Mouse (Mus musculus) c-Kit-negative CD71-positive TER-119-positive erythroid progenitor cells, embryonic 14.5 days (primary cell): Measurements from ENCODE around the gene Cmtm2a.
"Not testable (repeated sequence)": the region's sequence is repeated elsewhere in the genome, so short reads cannot be mapped to it uniquely, and the experiment has no call there.

Source experiments
- DNase-seq: peaks from one replicate; pipeline ENCODE4 v3.0.0-alpha.2; 2013; ENCODE audit warnings: low read depth, low spot score

The Cmtm2a gene

DNA sequence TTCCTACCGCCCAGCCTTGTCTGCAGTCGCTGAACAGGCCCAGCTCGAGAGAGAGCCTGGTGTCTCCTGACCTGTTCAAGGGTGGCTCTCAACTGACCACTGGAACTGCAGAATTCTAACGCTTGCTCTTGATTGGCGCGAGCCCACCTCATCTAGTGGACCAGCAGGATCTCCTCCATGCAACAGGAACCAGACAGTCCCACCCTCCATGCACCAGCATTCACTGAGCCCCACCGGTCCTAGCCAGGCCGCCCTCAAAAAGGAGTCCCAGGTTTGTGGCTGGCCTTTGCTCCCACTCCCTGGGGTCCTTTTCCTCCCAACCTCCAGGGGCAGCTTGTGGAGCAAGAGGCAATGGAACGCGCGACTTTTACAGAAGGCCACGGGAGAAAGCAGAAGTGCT lies at the start of gene Cmtm2a:
Cmtm2a (minus strand) TSS at position 101 of the 400 bp plus-strand sequence.
- not testable (repeated sequence) for DNase-seq

DNA sequence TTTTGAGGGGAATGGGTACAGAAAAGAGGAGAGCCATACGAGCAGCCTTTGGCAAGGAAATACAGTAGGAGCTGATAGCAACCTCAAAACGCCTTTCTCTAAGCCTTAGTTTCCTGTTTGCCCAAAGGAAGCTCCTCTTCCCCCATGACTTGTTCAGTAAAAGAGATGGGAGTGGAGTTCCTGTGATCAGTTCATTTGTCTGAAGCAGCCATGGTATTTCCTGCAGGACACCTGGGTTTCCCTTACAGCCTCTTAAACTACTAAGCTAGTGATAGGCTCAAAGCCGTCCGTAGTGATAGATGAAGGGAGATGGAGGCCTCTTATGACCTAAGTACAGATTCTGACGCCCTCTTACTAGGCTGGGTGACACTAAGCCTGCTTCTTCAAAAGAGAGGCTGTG lies 49.4 kb upstream of the Cmtm2a start:
- no peak for DNase-seq

DNA sequence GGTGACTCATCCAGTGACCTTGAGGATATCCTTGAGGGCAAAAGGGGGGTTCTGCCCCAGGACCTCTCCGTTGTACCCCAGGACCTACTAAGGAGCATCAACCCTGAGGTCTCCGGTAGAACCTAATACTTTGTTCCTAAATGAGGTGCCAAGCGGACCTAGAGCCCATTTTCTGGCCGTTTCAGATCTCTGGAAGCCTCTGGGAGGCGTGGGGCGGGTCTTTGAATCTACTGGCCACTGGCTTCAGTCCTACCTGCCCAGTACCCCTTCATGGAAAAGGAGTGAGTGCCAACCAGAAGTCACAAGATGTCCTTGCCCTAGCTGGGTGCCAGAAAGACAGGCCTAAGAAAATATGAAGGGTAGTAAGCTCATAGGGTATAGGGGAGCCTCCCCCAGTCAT lies 48.7 kb upstream of the Cmtm2a start:
- no peak for DNase-seq

DNA sequence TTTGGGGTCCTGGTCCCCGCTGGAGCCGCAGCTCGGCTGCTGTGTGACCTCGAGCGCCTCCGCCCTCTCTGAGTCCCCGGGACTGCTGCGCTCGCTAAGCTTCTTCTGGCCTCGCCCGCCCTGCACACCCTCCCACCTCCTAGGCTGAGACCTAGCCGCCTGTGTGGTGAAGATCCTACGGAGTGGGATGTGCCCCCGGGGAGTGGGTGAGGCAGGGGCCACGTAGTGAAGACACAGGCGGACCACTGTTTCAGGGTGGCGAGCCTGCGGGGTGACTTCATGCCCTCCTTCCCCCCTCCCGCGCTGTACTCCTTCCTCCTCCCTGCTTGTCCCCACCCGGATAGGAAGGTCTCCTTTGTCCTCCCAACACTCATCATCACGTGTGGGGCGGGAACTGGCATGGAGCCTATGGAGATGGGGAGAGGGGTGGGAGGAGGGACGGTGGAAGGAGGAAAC lies 48.2 kb upstream of the Cmtm2a start:
- no peak for DNase-seq

DNA sequence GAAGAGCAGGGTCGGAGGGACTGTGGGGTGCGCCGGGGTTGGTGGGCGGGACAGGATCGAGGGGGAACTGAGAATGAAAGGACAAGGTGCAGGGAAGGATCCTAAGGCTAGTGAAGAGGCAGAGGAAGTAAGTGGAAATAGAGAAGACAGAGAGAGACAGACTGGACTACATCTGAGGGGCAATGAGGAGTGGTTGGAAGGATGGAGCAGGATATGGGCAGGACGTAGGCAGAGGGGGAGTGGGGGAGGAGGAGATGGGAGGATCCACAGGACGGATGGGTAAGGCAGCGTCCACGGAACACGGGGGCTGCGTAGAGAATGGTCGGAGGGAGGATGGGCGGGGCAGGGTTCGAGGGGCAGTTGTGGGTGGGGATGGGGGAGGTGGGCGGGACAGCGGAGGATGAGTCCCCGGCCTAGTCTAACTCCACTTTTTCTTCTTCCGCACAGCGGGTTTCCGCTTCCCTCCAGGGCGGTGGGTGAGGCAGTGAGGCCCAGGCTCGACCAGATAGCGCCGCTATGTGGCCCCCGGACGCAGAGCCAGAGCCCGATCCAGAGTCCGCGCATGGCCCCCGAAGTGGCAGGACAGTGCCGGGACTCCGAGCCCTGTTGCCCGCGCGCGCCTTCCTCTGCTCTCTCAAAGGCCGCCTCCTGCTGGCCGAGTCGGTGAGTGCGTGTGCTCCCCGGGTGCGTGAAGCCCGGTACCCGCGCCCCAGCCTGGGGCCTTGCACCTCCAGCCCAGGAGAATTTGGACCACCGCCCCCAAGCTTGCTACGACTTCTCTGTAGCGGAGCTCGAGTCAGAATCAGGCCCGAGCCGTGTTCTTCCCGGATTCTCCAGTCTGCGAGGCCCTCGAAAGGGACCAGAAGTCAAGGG lies 47.5 kb upstream of the Cmtm2a start:
- no peak for DNase-seq

DNA sequence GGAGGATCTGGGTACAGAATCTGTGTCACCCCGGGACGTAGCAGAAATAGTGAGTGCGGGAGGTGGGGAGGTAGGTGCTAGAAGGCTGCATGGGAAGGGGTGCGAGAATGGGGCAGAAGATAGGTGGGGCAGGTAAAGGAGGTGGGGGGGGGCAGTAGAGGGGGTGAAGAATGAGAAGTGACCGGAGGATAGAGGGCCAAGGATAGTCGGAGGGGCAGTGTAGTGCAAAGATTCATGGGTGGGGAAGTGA lies 46.9 kb upstream of the Cmtm2a start:
- no peak for DNase-seq

DNA sequence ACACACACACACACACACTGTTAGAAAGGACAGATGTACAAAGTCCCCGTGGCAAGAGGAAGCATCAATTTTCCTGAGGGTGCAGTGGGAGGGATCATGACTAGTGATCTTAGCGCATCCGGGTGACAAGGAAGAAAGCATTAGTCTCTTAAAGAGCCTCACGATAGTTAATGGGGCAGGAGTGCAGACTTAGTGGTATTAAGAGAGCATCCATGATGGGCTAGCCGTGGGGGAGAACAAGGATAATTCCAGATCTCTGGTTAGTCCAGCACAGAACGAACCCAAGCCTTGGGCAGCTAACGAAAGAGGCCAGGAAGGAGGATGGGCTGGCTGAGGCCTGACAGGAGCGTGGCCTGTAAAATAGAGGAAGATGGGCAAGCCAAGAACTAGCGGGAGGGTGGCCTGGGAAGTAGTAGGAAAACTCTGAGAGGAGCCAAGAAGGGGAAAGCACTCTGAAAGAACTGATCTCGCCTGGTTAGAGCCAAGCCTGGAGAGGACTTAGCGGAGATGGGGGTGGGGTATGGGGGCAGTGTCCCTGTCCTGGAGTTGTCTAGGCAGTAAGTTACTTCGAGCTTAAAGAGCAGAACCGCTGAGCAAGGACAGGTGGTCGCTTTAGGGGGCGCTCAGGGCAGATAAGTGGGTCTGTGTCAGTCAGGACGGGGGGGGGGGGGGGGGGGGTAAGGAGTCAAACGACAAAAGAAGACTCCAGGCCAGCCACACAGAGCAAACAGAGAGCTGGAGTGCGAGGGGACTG lies 46.4 kb upstream of the Cmtm2a start, which contains the start of gene Cmtm3:
Cmtm3 (plus strand) TSS at position 182 of the 754 bp plus-strand sequence.
- DNase-seq: no peak

DNA sequence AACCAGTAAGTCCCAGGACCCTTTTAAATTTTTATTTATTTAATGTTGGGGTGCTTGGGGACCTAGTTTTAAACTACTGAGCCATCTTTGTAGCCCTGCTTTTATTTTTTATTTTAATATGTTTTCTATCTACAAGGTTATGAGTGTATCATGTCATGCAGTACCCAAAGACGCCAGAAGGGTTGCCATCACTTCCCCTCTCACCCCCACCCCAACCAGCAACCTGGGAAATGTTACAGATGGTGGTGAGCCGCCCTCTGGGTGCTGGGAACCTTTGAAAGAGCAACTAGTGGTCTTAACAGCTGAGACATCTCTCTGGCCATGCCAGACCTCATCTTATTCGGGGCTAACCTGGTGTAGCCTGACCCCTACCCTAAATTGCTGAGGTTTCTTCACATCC lies 44.9 kb upstream of the Cmtm2a start:
- no peak for DNase-seq

DNA sequence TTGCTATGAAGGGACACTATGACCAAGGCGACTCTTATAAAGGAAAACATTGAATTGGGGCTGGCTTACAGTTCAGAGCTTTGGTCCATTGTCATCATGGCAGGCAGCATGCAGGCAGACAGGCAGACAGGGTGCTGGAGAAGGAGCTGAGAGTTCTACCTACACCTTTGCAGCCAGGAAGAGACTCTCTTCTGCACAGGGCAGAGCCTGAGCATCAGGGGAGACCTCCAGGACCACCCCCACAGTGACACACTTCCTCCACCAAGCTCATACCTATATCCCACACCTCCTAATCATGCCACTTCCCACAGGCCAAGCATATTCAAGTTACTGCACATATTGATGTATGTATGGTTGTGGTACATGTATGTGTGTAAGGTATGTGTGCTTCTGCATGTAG lies 43.8 kb upstream of the Cmtm2a start:
- no peak for DNase-seq

DNA sequence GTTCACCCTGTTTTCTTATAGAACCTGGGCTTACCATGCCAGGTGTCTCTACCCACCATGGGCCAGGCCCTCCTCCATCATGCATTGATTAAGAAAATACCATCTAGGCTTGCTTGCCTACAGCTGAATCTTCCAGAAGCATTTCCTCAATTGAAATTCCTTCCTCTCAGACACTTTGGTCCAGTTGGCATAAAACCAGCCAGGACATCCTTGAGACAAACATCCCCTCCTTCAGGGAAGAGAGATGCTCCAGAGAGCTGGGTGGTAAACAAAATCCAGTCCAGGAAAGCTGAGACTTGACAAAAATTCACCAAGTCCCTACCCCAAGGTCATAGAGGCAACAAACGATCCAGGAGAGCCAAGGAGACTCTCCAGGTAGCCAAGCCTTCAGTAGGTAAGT lies 41.2 kb upstream of the Cmtm2a start:
- DNase-seq: no peak

DNA sequence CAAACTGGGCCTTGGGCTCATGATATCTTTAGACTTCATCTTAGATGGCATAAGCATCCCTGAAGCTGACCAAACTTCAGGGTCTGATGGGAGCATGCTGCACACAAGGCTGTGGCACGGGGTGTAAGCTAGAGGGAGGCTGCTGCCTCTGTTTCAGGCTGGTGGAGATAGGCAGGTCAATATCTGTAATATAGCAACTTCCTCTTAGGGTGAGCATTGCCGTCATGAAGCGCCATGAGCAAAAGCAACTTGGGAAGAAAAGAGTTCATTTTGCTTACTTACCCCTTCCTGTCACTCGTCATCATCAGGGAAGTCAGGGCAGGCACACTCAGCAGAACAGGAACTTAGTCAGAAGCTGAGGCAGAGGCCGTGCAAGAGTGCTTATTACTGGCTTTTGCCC lies 40.8 kb upstream of the Cmtm2a start:
- no peak for DNase-seq

DNA sequence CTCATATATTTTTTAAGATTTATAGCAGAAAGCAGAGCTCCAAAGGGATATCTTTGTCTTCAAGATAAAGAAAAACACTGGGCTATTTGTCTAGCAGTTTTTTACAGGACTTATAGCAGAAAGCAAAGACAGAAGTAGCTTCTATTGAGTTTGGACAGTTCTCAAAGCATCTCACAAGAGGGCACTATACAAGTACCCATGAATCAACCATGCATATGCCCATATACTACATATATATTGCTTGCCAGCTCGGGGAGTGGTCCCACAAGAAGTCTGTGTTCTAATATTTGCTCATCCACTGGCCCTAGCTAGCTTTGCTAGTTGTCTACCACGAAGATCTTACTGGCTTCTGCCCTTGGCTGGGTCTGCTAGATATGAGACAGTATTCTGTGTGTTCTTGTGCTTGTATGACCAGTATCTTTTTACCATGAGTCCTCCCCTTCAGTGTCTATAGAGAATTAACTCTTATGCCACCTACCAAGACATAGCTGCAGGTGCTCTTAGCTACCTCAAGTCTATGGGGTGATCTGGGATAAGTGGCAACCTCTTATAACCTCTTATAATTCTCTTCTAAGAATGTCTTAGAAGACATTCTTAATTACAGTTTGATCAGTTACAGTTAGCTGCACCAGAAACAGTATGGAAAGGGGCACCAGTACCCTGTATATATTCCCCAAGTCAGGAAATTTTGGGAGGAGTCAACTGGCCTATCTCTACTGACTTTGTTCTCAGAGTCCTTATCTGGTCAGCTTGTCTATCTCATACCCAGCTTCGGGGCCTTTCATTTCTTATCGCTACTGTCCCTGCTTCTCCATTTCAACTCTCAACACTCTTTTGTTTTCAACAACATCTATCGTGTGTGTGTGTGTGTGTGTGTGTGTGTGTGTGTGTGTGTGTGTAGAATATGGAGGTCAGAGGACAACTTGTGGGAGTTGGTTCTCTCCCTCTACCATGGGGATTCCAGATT lies 40.0 kb upstream of the Cmtm2a start:
- no peak for DNase-seq

DNA sequence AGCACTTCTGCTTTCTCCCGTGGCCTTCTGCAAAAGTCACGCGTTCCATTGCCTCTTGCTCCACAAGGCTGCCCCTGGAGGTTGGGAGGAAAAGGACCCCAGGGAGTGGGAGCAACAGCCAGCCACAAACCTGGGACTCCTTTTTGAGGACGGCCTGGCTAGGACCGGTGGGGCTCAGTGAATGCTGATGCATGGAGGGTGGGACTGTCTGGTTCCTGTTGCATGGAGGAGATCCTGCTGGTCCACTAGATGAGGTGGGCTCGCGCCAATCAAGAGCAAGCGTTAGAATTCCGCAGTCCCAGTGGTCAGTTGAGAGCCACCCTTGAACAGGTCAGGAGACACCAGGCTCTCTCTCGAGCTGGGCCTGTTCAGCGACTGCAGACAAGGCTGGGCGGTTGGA lies 28.9 kb upstream of the Cmtm2a start, which contains the start of gene Cmtm2b:
Cmtm2b (plus strand) TSS at position 301 of the 400 bp plus-strand sequence.
- not testable (repeated sequence) for DNase-seq

DNA sequence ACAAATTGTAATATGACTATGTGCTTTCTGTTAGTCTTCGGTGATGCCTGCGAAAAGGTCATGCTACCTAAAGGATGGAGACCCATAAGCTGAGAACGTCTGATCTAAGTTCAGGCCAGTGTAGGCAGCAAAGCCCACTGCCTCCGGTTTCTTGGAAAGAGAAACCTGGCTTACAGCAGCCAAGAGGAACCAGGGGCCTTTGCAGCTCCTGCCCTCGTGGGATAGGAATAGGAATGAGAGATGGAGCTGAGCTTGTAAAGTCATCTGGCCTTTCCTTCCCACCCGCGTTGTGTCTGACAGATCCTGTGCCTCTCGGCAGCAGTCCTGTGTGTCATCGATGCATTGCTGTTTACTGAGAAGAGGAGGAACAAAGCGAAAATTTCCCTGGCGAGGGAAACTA lies 28.3 kb upstream of the Cmtm2a start, which contains the start of gene Gm11020:
Gm11020 (plus strand) TSS at position 301 of the 400 bp plus-strand sequence.
- not testable (repeated sequence) for DNase-seq

DNA sequence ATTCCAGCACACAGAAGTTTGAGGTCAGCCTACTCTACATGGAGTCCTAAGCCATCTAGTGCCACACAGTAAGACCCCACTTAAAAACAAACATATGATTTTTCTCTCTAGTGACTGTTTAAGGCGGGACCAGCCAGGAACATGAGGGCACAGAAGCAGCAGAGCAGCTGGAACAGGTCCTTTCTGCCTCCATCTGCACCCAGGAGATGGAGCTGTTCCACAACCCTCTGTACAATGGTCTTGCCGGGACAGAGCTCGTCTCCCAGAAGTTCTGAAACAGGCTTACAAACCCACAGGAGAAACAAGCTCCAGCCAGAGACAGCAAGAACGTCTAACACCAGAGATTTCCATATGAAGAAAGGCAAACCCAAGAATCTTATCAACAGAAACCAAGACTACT lies 20.3 kb upstream of the Cmtm2a start:
- DNase-seq: no peak

DNA sequence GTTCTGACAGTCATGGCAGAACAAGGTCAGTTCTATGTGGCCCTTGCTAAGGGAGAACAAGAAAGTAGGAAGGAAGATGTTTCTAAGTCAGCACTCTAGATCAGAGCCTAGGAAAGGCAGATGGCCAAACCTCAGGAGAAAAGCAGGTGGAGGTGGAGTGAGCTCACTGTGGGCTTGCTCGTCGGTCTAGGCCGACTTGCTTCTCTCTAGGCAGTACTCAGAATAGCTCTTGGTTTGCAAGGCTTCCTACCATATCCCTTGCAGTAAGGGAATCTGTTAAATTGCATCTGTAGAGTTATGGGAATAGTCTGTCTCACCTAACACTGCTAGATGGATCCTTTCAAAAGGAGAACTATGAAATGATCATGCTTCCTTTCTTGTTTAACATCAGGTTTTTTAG lies 19.0 kb upstream of the Cmtm2a start:
- not testable (repeated sequence) for DNase-seq

DNA sequence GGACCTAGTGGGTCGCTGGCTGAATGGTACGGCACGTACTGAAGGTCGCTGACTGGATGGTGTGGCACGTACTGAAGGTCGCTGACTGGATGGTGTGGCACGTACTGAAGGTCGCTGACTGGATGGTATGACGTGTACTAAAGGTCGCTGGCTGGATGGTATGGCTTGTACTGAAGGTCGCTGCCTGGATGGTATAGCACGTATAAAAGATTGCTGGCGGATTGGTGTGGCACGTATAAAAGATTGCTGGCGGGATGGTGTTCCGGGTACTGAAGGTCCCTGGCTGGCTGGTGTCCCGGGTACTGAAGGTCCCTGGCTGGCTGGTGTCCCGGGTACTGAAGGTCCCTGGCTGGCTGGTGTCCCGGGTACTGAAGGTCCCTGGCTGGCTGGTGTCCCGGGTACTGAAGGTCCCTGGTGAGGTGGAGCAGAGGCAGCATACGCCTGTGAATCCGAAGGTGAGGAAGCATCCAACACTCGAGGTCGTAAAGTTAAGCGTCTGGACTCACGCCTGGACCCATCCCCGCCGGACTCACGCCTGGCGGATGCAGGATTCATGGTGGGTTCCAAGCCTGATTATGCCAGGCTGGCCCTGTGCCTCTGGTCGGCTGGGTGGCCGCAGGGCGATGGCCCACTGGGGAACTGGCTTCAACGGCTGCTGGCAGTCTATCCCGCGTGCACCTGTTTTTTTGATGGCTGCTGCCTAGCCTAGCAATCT lies 16.6 kb upstream of the Cmtm2a start, which contains the start of the genes Gm45711 and Cmtm1:
Gm45711 (minus strand) TSS at position 641 of the 715 bp plus-strand sequence.
Cmtm1 (minus strand) TSS at position 705 of the 715 bp plus-strand sequence.
- not testable (repeated sequence) for DNase-seq

DNA sequence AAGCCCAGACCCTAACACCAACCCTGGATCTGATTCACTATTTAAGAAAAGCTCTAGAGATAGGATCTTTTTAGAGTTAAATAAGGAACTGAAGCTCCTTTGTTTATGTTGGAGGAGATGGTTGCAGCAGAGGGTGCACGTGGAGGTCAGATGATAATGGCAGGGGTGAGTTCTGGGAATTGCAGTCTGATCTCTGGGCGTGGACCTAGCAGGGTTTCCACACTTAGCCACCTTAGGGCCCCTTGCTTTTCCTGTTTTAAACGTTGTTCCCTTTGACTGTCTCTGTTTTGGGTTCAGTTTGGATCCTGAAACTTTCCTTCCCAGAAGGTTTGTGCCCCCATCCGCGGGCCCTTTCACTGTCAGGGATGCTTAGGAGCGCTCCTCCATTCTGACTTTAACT lies 15.4 kb upstream of the Cmtm2a start:
- not testable (repeated sequence) for DNase-seq

DNA sequence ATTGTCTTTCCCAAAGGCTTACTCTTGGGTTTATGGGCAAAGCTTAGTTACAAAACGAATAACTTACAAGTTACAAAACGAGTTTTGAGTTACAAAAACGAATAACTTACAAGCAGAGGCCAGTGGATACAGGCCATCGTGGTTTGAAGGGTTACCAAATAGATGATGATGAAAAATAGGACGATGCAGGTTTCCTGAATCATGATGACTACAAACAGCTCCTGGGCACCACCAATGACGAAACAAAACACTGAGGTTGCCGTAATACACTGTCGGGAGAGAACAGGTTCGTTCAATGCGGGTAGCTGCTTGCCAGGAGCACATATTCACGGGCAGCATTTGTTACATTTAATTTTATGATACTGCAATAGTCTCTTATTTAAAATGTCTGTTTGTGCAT lies 12.0 kb upstream of the Cmtm2a start:
- no peak for DNase-seq

DNA sequence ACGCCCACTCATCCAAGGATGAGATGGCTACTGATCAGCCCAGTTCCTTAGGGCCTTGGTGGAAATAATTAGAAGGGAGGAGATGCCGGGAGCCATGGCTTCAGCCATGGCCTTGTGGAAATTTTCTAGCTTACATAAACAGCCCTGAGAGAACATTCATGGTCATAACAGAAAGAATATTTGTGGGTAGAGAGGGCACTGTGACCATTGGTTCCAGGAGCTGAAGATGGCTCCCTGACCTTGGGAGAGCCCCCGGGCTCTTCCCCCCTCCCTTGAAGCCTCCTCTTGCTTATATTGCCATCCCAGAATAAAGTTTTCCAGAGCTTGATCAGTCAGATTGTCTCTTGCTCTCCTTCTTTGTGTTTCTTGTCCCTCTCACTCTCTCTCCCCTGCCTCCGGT lies 9.6 kb upstream of the Cmtm2a start:
- not testable (repeated sequence) for DNase-seq

DNA sequence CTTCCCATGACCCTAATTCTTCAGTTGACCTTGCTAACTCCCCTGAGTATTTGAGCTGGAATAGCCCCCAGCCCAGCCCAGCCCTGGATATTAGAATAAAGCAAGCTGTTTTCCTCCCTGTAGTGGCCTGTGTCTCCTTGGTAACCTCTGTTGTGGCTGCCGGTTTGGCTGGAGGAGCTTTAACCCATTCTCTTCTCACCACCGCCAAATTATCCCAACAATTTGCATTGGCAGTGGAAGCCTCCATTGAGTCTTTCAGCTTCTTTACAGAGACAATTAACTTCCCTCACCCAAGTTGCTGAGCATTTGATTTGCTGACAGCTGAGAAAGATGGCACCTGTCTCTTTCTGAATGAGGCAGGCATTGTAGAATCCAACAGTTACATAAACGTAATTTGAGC lies 8.6 kb upstream of the Cmtm2a start:
- DNase-seq: not testable (repeated sequence)
